Mouse (Mus musculus) left cerebral cortex, postnatal 4 days (tissue): ENCODE data around the gene Hc. TPM values are rescaled to one million over a fixed set of nuclear protein-coding genes. Genes with fewer than 3 reads are reported as not detected.

Source experiments
- DNase-seq: peaks from one replicate; pipeline ENCODE4 v3.0.0-alpha.2; 2022
- intact Hi-C: fragments of 180-260 bp; cut with DNase I; formaldehyde crosslinking; loops from one replicate; pipeline ENCODE4 v1.15.1; 2025
- total RNA-seq, 2 experiments: library from RNA; stranded (reverse); gene quantifications; 2 replicates each; pipeline ENCODE4 v1.2.3; 2021

Gene Hc
- total RNA-seq, 2 experiments from 2014 or later, result 0.18 TPM; not detected in 1

DNA sequence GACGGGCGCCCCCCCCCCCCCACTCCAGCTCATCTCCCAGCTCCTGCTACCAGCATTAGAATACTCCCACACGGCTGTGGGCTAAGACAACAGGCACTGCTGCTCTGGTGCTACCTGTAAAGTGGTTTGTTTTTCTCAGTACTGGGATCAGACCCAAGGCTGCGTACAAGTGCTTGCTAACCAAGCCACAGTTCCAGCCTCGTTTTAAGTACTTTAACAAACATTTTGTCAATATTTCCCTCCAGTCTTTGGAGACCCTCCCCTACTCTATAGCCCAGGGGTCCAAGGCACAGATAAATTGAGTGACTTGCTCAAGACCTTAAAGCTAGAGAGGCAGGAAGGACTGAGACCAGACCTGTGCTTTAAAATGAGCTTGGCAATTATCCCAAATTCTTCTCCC is 100.8 kb downstream of the Hc start:
- DNase-seq, result no peak
- intact Hi-C loops, result no loop called here

DNA sequence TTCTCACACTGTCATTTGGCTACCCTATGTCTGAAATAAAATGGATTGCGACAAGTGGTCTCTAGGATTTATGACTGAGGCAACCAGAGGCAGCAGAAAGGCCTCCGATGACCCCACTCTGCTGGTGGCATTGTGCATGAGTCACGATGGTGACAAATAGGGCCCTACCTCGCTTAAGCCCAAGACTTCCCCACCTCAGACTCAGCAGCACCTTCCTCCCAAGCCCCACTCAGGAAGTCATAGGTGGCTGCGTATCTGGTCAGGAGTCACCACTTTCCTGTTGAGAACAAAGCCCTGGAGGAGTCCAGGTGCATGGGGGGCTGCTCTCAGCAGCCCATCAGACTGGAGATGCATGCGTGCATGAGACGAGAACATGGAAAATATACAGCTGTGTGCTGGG is 102.7 kb downstream of the Hc start:
- no peak for DNase-seq
- intact Hi-C loops, result no loop called here

DNA sequence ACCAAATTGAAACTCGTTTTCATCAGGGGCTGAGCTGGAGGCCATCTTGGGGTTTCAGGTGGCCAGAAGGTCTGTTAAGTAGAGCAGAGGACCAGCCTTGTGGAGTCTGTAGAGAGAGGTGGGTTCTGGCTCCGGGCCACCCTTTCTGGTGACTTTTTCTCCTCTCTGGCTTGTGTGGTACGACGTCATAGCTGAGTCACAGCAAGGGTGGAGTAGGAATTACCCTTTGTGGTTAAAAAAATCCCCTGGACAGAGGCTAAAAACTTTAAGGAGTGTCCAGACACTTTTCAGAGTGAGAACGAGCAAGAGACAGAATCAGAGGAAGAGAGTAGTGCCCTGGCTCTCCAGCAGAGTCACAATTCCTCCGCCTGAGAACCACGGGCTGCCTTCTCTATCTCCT is 103.2 kb downstream of the Hc start:
- no peak for DNase-seq
- intact Hi-C loops, result no loop called here

DNA sequence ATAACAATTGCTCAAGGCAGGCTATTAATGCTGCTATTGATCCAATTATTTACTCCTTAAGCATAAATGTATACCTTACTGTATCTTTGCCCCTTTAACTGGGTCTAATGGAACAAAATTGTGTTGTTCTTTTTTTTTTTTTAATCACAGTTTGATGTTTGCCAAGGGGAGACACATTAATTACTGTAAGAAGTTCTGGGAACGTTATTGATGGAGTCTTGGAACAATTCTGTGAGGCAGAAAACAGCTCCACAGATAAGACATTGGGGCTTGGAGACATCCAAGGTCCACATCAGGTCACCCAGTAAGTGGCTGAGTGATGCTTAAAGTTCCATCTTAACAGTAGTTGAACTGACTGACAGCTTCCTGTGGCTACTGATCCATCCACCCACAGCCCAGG is 103.8 kb downstream of the Hc start:
- intact Hi-C loops, result no loop called here
- DNase-seq, result no peak

DNA sequence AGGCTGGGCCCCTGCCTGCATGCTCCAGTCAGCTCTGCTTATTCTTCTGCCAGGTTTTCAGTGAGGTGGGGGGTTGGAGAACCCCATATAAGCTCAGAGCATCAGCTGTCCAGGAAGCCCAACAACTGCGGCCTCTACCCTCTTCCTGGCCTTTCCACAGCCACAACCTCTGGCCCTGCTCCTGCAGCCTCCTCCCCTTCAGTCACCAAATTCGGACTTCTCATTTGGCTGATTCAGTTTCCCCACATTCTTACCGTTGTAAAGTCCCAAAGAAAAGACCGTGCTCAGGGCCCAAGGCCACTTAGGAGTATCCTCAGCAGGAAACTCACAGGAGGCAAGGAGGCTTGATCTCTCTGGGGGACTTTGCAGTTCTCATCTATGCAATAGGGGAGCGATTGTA is 104.3 kb downstream of the Hc start:
- intact Hi-C loops, result no loop called here
- no peak for DNase-seq

GRCm38 (mm10) chr2:34954344-34954743 is 106.9 kb downstream of the Hc start:
- DNase-seq, result no peak
- intact Hi-C loops, result no loop called here

DNA sequence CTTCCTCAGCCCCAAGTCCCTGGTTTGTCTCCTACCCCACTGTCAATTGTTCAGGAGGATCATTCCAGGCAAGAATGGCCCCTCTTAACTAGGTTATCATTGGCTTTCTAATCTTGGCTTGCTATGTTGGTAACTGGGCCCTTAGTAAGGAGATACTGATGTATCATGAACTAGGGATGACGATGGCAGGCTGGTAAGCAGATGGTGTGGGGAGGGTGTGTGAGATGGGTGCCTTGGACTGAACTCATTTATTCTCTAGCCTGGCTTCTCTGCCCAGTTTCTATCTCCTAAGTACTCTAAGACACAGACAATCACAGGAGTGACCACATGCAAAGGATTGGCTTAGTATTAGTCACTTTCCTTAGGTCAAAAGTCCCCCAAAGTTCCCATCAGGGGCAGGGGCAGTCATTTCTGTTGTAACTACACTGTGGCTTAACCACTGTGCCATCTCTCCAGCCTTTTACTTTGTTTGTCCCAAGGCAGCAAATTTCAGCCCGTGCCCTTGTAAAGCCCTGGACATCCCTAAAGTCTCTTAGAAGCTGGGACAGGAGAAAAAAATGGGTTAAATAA is 107.6 kb downstream of the Hc start:
- DNase-seq, result no peak
- intact Hi-C loops, result no loop called here

- DNase-seq, result no peak
- intact Hi-C loops, result no loop called here
Observed at GRCm38 (mm10) chr2:34953018-34953417, 108.2 kb downstream of the Hc start.

GRCm38 (mm10) chr2:34951469-34951868 is 109.8 kb downstream of the Hc start:
- no peak for DNase-seq
- intact Hi-C loops, result no loop called here

DNA sequence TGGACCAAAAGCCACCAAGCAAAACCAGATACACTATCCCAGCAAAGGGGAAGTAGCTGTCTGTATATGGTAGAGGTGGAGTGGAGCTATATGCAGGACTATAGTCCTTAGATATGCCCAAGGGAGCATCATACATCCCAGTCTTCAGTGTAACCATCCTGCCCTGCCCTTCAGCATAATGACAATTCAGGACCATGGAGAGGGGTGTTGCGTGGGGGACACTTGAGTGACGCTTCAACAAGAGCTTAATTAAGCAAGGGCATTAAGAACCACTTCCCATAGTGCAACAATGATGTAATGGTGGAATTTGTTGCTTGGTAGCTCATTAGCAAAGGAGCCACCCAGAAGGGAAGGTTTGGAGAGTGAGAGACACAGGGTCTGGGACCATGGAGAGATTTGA is 112.6 kb downstream of the Hc start:
- DNase-seq, result no peak

GRCm38 (mm10) chr2:34946046-34946445 is 115.2 kb downstream of the Hc start:
- intact Hi-C loops, result no loop called here
- no peak for DNase-seq

More for the DNA sequence above, 112.6 kb downstream of the Hc start:
- intact Hi-C loops, result no loop called here

- intact Hi-C loops, result no loop called here
- no peak for DNase-seq
Observed at GRCm38 (mm10) chr2:34945580-34945979, 115.7 kb downstream of the Hc start.

DNA sequence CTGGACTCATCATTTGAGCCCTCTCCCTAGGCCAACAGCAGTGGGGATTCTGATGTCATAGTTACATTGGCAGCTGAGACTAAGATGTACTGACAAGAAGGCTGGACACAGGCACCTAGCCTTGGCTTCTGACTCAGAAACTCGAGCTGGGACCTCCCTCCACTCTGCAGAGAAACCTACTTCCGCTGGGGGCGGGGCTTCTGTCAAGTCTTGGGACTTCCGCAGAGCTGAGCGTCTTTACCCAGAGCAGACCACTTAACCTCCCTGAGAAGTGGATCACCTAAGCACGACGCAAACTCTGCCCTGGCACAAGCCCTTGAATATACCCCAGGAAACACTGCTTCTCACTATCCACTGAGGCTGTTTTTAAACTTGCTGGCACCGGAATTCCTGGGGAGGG is 116.5 kb downstream of the Hc start:
- intact Hi-C loops, result no loop called here
- peak; percentile 22 for DNase-seq

- DNase-seq, result peak; percentile 26
- intact Hi-C loops, result no loop called here
Observed at GRCm38 (mm10) chr2:34943556-34944120, 117.6 kb downstream of the Hc start.

GRCm38 (mm10) chr2:34941061-34941675 is 120.1 kb downstream of the Hc start:
- DNase-seq, result peak; percentile 14
- intact Hi-C loops, result no loop called here

DNA sequence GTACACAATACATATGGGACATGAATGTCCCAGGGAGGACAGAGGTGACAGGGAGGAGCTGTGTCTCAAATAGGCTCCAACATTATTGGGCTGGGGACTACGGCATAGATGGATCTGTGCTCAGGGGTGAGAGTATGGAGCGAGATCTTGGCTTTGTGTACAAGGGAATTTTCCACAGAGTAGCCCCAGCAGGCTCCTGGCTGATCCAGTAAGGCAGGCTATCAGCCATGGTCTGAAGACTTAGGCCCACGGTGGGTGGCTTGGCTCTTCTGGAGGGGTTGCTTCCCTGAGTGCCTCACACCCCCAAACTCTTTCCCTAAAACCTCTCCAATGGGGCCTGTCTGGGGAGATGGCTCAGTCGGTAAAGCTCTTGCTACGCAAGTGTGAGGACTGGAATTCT is 121.0 kb downstream of the Hc start:
- intact Hi-C loops, result no loop called here
- DNase-seq, result peak; percentile 62

- intact Hi-C loops, result no loop called here
- peak; percentile 53 for DNase-seq
Observed at GRCm38 (mm10) chr2:34938269-34939208, 122.7 kb downstream of the Hc start.

DNA sequence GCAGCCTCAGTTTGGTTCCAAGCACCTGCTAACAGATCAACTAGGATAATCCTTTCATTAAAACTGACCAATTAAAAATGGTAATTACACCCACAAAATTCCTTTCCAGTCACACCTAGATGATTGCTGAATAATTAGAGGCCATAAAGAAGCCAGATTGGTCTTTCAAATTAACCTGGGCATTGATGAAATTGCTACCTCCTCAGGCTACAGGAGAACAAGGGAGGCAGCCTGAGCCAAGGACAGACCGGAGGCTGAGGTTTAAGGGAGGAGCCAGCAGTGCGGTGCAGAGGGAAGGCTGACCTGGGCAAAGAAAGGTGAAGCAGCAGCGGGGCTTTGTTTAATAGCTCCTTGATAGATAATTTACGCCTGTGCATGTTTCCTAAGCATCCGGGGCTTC is 123.8 kb downstream of the Hc start:
- no peak for DNase-seq
- intact Hi-C loops, result no loop called here
